Mouse (Mus musculus) liver, postnatal 0 days (tissue): ENCODE measurements around the gene Ksr2.

ENCODE experiments used
- CTCF ChIP-seq: sonication (generic); IDR thresholded peaks from 2 replicates; pipeline ENCODE4 v1.5.1; 2016; ENCODE audit warnings: antibody characterized with exemption, low read depth
- EP300 ChIP-seq: IDR thresholded peaks from 2 replicates; pipeline ENCODE4 v1.6.1; 2016; ENCODE audit warnings: antibody characterized with exemption, low read depth, mild to moderate bottlenecking

GRCm38 (mm10) chr5:117577598-117577997, 163.8 kb downstream of the Ksr2 start:
- TF ChIP-seq EP300: no peak
- TF ChIP-seq CTCF: no peak
